Mouse (Mus musculus) adrenal gland, postnatal 14 days (tissue): ENCODE measurements around the gene Nadk. TPM values are rescaled to one million over a fixed set of nuclear protein-coding genes. Genes with fewer than 3 reads are reported as not detected.

Experiments
- DNase-seq: peaks from one replicate; pipeline ENCODE4 v3.0.0; 2021; ENCODE audit warnings: mixed read lengths
- long read RNA-seq, 2 experiments: library from polyadenylated mRNA; stranded (forward); transcript quantifications; one replicate each; pipeline ENCODE4 v2.0.0; 2021
- total RNA-seq: library from RNA; stranded (reverse); gene quantifications from 2 replicates; pipeline ENCODE4 v1.2.3, GENCODE M21; 2021

The Nadk gene
- total RNA-seq: 206 and 214 TPM in 2 replicates
- long read RNA-seq, experiment 1, transcript Nadk-202 (10 exons, 2,737 nt): minor isoform, 85 of 685 reads
- long read RNA-seq, experiment 1, transcript Nadk-203 (12 exons, 3,152 nt): major isoform, 419 of 685 reads
- long read RNA-seq, experiment 1, partial matches to known transcripts: 55 of 685 reads
- long read RNA-seq, experiment 1, other reads (novel, unspliced or antisense): 124 of 685 reads
- long read RNA-seq, experiment 2, transcript Nadk-202 (10 exons, 2,737 nt): minor isoform, 21 of 451 reads
- long read RNA-seq, experiment 2, transcript Nadk-203 (12 exons, 3,152 nt): major isoform, 315 of 451 reads
- long read RNA-seq, experiment 2, partial matches to known transcripts: 34 of 451 reads
- long read RNA-seq, experiment 2, other reads (novel, unspliced or antisense): 78 of 451 reads

DNA sequence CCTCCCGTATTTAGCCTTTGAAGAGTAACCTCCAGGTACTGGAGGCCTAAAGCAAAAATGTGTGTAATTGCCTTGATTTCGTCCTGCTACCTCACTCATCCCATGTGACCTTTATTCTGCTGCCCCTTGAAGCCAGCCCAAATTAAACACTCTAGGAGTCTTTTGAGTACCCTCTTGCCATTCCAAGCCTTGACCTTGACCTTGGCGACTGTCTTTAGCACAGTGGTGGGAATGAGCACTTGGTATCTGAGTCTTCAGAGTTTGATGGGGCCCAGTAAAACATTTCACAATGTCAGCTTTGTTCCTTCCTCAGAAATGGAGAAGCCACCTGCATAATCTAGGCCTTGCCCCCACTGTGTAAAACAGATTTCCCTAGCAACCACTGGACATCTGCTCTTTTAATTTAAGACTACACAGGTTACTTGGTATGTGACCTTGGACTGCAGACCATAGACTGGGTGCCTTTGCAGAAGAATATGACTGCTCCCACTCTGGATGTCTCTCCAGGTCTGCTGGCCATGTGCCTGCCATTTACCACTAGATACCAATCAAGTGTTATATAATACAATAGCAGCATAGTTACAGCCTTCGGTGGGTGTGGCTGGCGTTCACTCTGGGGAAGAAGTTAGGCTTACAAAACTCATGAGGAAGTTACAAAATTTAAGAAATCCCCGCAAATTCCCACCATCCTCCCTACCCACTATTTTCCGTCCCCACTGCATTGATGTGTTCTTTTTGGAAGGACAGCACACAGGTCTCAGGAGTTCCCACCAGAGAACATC, at the start of gene Nadk:
Gene Nadk, plus strand, starts transcription at position 718 of the 782 bp plus-strand sequence.
- peak; percentile 45 for DNase-seq

DNA sequence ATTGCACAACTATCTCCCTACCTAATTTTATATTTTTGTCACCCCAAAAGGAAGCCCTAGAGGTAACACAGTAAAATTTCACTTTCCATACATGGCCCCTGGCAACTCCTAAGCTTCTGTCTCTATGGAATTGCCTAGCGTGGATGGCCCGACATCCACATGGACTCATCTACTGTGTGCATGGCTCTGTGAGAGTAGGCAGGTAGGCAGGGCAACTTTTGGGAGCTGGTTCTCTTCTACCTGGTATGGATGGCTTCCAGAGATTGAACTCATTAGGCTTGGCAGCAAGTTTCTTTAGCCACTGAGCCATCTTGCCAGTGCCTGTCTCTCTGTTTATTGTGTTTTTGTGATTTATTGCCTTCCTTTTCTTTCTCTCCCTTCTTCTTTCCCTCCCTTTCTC, 47.4 kb upstream of the Nadk start:
- no peak for DNase-seq

DNA sequence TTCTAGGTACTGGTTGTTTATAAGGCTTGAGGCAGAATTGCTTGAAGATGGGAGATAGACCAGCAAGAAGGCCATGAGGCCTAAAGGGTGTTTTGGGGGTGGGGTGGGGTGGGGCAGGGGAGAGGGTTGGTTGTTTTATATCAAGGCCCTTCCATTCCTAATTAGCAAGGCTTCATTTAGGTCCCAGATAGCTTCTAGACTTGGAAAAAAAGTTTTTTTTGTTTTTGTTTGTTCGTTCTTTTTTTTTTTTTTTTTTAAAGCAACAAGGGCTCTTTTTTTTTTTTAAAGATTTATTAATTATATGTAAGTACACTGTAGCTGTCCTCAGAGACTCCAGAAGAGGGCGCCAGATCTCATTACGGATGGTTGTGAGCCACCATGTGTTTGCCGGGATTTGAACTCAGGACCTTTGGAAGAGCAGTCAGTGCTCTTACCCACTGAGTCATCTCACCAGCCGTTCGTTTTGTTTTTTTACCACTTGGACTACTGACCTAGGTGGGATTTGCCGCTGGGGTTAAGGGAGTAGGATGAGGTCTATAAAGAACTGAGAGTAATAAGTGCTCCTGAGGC, 44.1 kb upstream of the Nadk start:
- DNase-seq: no peak

DNA sequence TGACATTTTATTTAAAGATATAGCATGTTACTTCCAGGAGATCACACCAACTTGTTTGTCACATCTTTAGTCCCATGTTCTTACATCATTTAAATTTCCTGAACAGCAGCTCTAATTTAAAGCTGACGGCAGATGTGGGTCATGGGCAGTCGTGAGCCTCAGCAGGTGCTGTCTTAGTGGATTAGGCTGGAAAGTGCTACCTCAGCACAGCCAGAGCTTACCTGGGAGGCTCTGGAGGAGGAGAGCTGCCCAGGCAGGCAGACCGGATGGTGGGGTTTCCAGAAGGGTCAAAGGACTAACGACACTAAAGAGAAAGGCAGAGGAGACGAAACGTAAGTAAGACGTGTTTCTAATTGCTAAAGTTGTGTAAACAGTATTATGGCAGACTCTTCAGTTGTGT, 39.9 kb upstream of the Nadk start:
- DNase-seq: no peak

DNA sequence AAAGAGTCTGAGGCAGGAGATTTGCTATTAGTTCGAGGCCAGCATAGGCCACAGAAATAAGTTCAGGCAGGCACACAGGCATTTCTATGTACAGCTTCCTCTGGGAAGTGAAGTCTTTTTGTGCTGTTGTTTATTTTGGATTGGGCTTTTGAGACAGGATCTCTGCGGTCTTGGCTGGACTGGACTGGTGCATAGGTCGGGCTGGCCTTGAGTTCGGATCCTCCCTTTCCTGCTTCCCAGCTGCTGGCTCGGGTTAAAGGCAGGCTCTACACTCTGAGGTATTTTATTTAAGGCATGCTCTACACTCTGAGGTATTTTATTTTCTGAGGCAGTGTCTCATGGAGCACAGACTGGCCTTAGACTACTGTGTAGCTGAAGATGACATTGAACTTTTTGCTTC, 36.4 kb upstream of the Nadk start:
- DNase-seq: peak; percentile 51

DNA sequence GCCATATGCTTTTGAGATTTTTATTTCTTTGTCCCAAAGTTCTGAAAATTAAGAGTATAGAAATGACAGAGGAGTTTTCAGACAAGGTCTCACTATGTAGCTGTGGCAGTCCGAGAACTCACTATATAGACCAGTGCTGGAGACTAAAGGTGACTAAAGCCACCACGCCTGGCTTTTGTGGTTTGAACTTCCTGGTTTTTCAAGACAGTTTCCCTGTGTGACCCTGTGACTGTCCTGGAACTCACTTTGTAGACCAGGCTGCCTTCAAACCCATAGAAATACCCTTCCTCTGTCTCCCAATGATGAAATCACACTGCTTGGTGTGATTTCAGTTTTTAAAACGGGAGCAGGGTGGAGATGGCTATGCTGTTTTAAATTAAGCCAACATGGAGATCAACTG, 32.9 kb upstream of the Nadk start:
- DNase-seq: no peak

DNA sequence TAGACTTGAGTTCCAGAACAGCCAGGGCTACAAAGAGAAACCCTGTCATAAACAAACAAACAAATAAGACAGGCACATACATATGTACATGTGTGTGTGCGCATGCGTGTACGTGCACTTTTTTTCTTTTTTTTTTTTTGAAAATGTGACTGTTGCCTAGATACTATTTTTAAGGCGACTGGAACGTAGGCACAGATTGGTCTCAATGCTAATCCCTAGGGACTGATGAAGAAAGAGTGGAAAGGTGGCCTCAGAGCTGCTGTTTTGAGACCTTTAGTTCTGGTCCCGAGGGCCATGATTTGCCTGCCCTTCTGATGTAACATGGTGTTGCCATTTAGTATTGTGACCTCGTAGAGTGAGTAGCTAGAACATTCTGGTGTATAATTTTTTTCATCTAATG, 12.2 kb upstream of the Nadk start:
- DNase-seq: peak; percentile 39

DNA sequence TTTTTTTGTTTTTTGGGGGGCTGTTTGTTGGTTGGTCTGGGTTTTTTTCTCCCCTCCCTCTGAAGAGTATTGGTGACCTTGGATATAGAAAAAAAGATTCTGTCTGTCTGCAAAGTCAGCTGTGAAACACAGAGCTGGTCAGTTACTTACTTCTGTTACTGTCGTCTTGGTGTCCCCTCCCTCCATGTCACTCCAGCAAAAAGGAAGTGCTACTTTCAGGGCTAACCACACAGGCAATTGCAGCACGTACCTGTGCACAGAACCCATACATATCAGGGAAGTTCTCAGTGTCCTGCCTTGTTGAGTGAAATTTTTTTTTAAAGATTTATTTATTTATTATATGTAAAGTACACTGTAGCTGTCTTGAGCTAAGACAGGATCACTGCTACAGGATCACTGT, 11.7 kb upstream of the Nadk start:
- no peak for DNase-seq

DNA sequence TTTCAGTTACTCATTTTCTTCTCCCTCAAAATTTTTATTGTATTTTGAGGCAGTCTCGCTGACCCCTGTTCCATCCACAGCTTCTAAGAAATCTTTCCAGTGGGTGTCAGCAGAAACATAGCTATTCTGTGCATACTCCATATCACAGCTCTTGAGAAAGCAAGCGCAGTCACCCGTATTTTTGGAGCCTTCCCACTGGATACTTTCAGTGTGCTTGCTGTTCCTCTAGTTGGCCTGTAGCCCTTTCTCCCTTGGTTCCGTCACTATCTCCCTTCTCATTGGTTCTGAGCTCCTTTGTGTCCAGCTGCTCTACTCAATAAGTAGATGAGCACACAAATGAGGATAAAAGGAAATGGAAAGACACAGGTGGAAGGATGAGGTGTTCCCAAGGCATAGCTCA, 11.1 kb upstream of the Nadk start:
- no peak for DNase-seq

DNA sequence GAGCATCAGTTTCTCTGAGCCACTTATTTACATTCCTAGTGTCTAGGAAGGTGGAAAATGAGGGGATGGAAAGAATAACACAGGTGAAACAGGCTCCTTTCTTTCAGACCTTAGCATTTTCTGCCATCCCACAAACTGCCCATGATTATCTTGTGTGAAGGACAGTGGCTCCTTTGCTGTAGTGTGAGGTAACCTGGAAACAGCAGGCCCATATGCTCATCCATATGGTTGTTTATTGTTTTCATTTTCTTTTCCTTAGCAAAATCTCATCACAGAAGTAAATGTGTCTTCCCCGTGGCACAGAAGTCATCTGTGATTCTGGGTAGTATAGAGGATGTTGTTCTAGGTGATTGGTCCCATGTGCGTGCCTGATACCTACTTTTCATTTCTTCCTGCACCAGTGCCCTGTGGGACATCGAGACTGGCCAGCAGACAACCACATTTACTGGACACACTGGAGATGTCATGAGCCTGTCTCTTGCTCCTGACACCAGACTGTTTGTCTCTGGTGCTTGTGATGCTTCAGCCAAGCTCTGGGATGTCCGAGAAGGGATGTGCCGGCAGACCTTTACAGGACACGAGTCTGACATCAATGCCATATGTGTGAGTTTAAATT, 9.2 kb upstream of the Nadk start:
- DNase-seq: no peak

DNA sequence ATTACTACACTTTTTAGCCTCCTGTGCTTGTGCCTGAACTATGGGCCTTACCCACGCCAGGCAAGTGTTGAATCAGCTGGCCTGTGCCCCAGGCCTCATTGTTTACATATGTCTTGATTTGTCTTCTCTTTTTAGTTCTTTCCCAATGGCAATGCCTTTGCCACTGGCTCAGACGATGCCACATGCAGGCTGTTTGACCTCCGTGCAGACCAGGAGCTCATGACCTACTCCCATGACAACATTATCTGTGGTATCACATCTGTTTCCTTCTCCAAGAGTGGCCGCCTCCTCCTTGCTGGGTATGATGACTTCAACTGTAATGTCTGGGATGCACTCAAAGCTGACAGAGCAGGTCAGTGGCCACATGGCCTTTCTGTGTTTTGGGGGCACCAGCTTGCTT, 7.3 kb upstream of the Nadk start:
- DNase-seq: no peak

DNA sequence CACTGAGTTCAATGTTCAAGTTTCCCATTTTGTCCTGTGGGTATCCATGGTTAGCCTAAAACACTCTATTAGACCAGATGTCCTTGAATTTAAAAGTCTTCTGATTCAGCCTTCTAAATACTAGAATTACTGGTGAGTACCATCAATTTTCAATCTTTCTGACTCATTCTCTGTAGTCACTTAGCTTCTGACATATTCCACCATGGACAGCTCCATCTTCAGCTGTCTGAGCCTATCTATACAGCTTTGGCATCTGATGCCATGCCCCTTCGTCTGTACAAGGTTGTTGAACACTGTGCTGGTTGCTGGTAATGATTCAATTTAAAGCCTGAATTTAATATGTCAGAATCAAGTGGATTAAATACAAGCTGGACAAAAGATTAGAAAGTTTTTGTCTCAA, 6.7 kb upstream of the Nadk start:
- DNase-seq: no peak

DNA sequence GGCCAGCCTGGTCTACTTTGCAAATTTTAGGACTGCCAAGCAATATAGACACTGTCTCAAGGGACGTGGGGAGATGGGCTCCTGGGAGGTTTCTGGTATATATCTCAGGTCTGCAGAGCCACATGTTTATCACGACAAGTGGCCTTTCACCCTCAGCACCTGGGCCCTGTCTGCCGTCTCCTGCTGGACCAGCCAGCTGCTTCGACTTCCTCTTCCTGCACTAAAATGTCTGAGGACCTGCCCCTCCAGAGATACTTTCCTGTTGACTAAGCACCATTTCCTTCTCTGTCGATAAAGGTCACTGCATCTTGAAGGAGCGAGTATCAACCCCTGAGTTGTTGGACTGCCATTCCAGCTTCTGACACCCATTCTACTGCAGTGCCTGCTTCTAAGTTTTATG, 2.7 kb upstream of the Nadk start:
- no peak for DNase-seq

DNA sequence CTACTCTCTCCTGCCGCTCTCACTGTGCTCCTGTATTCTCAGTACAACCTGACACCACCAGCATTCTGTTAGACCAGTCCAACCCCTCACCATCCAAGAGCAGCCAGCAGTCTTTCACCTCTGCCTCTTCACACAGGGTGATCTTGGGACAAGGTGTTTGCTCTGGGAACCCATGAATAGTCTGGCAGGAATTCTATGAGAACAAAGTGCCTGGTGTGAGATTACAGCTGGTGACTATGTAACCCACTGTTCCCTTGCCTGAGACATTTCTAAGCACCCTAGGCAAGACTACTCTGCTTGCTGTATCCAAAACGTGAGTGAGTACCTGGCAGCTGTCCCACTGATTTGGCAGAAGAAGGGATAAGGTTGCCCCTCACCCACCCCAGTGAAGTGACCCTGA, 1.2 kb upstream of the Nadk start:
- DNase-seq: peak; percentile 42

DNA sequence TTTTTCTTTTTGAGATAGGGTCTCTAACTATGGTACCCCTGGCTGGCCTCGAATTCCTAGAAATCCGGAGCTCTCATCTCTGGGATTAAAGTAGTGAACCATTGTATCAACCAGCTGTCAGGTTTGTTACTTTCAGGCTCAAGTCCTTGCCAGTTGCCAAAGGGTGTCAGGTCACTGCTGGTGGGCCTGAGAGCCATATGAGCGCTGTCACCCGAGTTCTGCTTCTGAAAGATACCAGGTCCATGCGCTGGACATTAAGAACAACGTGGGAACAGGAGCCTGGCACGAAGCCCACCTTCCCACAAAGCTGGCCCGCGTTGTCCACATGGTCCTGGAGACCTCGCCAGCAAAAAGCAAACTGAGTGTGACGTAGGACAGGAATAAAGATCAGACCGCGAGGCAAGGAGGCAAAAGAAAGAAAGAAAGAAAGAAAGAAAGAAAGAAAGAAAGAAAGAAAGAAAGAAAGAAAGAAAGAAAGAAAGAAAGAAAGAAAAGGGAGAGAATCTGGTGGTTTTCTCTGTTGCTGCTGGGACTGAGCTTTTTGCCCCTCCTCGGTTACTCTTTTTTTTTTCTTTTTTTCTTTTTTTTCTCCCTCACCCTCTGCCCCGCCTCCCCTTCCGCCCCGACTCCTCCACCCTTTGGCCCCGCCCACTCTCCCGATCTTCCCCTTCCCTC, 684 bp downstream of the Nadk start:
- peak; percentile 77 for DNase-seq

DNA sequence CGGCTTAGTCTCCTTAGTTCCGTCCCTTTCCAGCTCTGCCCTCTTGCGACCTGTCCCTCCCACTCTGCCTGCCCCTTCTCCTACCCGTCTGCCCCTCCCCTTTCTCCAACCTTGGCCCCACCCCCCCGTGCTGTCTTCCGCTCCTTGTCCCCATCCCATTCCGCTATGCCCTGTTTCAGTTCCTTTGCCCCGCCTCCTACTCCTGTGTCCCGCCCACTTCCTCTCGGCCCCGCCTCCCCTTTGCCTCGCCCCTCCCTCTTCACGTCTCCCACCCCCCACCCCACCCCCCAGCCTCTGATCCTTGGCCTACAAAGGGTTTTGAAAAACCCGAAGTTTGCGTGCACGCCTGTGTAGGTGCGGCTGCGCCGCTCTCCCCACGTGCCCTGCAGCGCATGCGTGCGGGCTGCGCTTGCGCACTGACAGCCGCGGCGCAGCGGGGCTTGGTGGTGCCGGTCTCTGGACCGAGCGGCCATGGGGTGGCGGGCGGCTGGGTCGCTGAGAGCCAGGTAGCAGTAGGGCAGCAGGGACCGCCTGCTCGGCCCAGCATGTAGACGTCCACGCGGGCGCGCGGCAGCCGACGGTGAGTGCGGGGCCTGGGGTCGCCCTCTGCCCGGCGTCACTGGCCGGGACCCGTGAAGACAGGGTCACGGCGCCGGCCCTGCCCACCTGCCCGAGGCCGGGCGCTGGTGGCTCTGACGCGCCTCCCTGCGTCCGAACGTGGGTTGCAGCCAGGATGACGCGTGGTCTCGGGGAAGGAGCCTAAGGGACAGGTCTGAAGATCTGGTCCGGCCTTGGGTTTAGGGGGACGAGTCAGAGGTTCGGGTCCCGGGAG, 1.4 kb downstream of the Nadk start:
- peak; percentile 98 for DNase-seq

DNA sequence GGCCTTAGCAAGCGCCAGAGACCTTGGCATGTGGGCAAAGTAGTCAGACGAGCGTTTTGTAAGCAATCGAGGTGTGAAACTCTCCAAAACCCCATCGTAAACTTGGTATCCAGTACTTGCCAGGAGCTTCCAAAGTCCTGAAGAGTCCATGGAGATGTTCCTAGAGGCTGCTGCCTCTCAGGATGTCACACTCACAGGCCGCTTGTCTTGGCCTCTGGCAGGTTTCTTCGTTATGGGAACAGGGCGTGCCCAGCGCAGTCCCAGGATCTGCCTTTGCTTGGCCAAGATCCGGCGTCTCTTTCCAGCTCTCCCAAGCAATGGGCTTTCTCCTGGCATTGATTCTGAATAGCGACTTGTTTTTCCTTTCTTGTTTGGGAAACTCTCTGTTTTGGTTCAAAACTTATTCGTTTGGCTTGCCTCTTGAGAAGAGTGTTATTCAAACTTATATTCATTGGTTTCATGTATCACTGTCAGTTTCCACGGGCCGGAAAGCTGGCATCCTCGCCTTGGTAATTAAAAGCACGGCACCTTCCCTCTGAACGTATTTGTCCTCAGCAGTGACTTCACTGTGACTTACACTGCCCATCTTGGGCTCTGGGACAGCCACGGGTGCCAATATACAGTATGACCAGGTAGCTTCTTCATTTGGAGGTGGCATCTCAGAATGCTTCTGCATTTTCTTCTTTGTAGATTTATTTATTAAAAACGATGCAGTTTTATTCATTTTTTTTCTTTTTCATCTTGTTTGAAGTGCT, 2.3 kb downstream of the Nadk start:
- peak; percentile 75 for DNase-seq

DNA sequence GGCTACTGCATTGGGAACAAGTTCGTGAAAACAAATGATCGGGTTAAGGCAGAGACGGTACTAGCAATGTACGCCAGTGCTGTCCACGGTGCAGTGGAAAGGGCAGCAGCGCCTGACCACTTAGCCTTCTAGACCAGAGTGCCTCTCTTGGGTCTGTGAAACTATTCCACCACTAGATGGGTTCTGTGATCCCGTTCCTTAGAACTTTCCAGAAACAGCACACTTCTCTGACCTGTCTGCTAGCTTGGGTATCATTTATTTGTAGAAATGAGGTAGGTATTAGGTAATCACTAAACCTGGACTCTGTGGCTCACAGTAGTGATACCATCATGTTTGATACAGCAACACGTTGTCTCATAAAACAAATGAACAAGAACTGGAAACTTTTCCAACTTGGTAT, 4.4 kb downstream of the Nadk start:
- DNase-seq: no peak

DNA sequence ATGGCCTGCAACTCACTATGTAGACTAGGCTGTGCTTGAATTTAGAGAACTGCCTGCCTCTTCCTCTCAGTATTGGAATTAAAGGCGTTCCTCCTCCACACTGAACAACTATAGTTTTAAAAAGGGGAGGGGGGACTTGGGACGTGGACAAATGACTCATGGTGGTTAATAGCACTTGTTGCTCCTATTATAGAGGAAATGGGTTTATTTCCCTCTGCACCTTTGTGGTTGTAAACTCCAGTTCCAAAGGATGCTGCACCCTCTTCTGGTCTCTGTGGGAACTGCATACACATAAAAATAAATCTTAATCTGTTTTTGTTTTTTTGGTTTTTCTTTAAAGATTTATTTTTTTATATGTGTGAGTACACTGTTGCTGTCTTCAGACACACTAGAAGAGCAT, 6.0 kb downstream of the Nadk start:
- peak; percentile 34 for DNase-seq

DNA sequence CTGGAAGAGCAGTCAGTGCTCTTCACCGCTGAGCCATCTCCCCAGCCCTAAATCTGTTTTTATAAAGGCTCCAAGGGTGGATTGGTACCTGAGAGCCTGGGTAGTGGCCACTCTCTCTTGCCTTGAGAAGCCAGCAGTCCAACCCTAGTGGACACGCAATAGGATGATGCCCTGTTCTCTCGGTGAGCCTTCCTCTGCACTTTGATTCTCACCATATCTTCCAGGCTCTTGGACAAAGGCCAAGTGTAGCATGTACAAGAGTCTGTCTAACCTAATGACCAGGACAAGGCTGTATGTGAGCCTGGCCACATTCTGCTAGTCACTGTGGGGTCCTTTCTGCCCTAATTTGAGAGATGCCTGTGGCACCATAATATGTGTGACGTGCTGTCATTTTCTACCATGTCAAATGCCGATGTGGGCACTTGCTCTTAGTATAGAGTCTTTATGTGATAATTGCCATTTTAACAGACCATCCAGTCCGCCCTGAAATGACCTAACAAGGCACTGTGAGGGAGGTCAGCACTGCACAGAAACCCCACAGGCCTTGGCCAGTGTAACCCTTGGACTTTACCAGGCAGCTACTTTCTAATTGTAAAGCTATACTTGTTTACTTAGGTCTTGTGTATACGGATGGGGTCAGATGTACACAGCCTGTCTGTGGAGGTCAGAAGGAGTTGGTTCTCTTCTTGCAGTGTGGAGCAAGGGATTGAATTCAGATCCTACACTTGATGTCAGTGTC, 6.6 kb downstream of the Nadk start:
- DNase-seq: peak; percentile 9
